Mouse (Mus musculus): ENCODE measurements at regions not wholly inside any gene's neighbourhood (a gene's known extent, or its start where the extent isn't known, plus 50 kb on each side); places are given as distances from the start of the nearest gene placed in this dataset.

DNA sequence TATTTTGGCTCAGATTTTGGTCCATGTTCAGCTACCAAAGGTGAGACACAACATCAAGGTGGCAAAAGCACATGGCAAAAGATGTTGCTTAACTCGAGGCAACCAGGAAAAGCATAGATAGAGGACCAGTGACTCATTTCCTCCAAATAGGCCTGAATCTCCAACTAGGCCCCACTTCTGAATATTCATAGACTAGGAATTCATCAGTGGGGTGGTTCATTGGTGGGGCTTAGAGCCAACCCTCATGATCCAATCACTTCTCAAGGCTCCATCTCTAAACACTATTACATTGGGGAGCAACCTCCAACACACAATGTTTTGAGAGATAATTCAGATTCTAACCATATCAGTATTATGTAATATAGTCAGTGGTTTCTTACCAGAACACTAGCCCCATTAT, 161.6 kb downstream of the Gm21897 start:
- Histone ChIP-seq H3K4me1 (ENCODE audit: control insufficient read depth, insufficient read depth, low read length) (peaks cover 3% of the 10 kb centered on the region; the same call in 1 of the 2 replicates), H3K27ac (ENCODE audit: insufficient read depth, low read length) (no peak overlapping the region), H3K4me3 (ENCODE audit: insufficient read depth, low read length) (no peak overlapping the region)
- no peak for TF ChIP-seq CTCF (IDR thresholded peaks at IDR 0.05; ENCODE audit: borderline replicate concordance, insufficient read depth, low read length)

DNA sequence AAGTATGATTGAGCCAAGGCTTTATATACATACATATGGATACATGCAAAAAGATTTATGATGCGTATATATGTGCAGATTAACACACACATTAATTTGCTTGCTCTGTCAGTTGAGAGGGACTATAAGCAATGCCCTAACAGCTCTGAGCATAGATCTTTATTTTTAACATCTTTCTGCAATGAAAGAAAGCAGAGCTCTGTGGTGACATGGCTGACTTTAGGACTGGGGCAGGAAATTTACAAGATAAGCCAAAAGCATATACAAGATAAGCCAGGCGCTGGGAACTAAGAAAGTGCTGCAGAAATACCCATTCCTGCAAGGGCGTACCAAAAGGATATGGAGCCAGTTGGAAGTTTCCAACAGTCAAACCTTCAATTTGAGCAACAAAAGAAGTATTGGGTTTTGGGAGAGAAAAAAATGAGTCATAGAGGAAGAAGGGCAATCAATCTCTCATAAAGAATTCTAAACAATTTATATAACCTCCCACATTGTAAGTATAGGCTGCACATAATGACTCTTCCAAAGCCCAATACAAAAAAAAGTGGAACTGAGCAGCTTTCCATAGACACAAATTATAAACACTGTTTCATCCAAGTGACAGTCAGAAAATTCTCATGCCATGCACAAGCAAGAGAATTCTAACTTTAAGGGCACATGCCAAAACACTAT, 174.2 kb downstream of the Gm21897 start:
- no peak overlapping the region for H3K4me3 ChIP-seq (ENCODE audit: insufficient read depth, low read length)
- no peak overlapping the region; the same call in 1 of the 2 replicates for H3K27ac ChIP-seq (ENCODE audit: insufficient read depth, low read length)
- H3K4me1 ChIP-seq (ENCODE audit: control insufficient read depth, insufficient read depth, low read length) = no peaks in the 10 kb centered on the region
- TF ChIP-seq CTCF (IDR thresholded peaks at IDR 0.05; ENCODE audit: borderline replicate concordance, insufficient read depth, low read length) = no peak
- TF ChIP-seq POLR2A (IDR thresholded peaks at IDR 0.05; ENCODE audit: low read depth, low read length) = no peak

DNA sequence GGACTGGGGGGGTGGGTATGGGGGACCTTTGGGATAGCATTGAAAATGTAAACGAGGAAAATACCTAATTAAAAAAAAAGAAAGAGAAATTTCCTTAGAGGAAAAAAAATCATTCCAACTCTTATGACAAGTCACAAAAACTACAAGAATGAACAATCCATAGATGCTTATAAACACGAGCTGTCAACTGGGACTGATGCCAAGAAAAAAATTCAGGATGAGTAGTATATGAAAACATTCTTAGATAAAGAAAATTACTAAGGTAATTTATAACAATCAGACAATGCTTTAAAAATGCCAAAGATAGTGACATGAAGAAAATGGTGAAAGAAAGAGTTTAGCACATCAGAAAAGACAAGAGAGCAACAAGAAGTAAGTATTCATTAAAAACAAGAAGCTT, 176.0 kb downstream of the Gm21897 start:
- Histone ChIP-seq H3K4me1 (ENCODE audit: control insufficient read depth, insufficient read depth, low read length) (no peaks in the 10 kb centered on the region), H3K27ac (ENCODE audit: insufficient read depth, low read length) (peak overlapping the region; percentile 29; the same call in 1 of the 2 replicates), H3K4me3 (ENCODE audit: insufficient read depth, low read length) (no peak overlapping the region)
- TF ChIP-seq POLR2A (IDR thresholded peaks at IDR 0.05; ENCODE audit: low read depth, low read length) (no peak), CTCF (IDR thresholded peaks at IDR 0.05; ENCODE audit: borderline replicate concordance, insufficient read depth, low read length) (no peak)
